Mouse (Mus musculus): ENCODE data around the gene D630023F18Rik. TPM values are rescaled to one million over a fixed set of nuclear protein-coding genes. Genes with fewer than 3 reads are reported as not detected.

The D630023F18Rik gene
- total RNA-seq, 1 experiment from 2014 or later = not detected

DNA sequence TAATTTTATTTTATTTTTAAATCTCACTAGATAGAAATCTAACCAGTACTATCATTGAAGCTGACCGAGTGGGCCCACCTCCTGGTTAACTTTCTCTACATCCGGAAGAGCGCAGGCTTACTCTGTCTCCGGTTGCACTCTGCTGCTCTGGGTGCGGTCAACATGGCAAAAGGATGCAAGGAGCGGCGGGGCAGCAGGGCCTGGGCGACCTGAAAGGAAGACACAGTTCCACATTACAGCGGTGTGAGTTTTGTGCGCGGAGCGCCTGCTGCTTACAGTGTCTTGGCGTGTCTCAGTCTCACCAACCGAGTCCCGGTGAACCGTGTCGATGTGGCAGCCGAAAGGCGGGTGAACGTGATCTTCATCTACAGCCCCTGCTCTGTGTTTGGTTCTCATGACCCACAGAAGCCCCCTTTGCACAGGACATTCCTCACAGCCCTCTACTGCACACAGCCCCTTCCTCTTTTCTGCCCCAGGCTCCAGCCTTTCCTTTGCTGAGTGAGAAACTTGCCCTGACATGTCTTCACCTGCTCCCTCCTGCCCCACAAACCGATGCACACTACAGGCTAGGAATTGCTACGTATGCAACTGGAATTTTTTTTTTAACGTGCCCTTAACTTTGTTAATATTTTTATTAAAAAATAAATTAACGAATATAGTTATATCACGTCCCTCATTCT lies 13.1 kb downstream of the D630023F18Rik start:
- DNase-seq = no peak

DNA sequence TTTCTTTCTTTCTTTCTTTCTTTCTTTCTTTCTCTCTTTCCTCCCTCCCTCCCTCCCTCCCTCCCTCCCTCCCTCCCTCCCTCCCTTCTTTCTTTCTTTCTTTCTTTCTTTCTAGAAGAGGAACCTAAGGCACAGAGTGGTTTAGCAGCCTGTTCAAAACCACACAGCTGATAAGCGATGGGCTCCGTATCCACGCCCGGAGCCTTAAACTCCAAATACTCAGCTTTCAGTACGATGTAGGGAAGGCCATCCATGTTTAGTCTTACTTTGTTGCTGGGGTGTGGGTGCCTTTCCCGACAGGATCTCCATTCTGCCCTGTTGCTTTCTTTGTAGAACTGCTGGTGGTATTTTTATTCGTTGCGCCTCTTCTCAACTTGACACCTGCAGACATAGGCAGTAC lies 13.8 kb downstream of the D630023F18Rik start:
- no peak for DNase-seq

DNA sequence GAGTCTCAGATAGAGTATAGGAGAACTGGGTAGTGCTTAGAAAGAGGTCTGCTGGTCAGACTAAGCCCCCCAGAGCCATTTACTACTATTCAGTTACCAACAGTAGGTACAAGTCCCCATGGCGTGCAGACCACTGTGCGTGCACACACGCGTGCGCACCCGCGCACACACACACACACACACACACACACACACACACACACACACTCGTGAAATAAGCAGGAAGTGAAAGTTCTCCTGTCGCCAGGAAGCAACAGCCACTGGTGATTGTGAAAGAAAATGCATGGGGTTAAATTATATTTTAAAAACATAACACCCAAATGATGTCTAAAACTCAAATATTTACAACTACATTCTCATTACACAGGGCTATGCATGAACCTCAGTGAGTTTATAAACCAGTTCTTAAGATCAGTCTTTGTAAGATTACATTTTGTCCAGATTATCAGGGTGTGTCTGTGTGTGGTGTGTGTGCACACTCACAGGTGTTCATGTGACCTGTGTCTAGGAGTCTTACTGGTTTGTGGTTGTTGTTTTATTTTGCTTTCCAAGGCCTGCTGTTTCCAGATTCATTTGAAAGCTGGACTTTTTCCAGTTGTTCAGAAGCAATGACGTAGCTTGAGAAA lies 15.2 kb downstream of the D630023F18Rik start:
- no peak for DNase-seq

DNA sequence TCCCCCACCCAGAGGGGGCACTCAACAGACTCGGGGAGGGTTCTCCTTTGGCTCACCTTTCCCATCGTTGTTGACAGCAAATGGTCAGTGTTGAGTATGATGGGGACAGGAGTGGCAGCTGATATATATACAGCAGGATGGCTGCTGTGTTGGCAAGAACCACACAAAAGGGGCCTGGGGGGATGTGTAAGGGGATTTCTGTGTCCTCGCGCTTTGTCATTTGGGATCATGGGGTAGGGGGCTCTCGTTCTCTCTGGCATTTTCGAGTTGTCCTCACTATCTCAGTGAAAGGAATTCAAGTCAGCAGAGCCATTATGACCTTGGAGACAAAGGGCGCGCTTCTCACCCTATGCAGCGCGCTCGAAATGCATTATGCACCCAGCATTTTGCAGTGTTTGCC lies 19.7 kb downstream of the D630023F18Rik start, which contains the start of gene Cryga:
Cryga (minus strand) TSS at position 101 of the 400 bp plus-strand sequence.
- DNase-seq = no peak

DNA sequence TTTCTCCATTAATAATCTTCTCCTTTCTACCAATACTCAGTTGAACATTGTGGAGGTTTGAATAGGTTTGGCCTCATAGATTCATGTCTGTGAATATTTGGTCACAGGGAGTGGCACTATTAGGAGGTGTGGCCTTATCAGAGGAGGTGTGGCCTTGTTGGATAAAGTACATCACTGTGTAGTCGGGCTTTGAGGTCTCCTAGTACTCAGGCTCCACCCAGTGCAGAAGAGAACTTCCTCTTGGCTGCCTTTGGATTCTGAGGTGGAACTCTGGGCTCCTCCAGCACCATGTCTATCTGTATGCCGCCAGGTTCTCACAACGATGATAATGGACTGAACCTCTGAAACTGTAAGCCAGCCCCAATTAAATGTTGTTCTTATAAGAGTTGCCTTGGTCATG lies 26.1 kb downstream of the D630023F18Rik start:
- DNase-seq = no peak

DNA sequence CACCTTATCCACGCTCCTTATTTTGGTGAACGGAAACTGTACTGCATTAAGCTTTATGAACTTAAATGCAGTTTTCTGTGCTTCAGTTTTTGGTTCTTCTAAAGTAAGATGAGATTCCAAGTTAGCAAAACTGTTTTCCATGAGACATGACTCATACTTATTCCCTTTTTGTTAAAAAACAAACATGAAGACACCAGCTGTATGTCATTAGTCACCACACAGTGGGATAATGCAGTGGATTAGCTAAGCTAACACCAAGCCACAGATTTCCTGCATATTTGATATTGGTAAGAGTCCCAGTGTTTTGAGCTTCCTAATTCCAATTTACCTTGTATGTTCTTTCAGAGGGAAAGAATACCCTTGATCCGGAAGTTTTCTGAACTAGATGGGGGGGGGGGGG lies 31.4 kb downstream of the D630023F18Rik start:
- no peak for DNase-seq

DNA sequence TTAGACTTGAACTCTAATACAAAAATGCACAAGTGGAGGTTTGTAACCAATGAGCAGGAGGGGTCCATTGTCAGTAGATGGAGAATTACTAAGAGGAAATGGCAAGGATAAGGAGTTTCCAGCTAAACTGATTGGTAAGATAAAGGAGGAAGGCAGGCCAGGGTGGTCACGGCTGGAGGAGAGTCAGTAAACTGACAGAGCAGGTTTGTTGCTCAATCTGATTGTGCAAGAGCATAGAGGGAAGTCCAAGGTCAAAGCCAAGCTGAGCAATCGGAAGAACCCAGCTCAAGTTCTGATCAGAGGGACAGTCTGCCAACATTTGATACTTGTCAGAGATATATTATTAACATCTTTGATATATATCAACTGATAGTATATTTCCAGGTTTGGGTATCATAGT lies 32.6 kb downstream of the D630023F18Rik start:
- DNase-seq = peak; percentile 67

DNA sequence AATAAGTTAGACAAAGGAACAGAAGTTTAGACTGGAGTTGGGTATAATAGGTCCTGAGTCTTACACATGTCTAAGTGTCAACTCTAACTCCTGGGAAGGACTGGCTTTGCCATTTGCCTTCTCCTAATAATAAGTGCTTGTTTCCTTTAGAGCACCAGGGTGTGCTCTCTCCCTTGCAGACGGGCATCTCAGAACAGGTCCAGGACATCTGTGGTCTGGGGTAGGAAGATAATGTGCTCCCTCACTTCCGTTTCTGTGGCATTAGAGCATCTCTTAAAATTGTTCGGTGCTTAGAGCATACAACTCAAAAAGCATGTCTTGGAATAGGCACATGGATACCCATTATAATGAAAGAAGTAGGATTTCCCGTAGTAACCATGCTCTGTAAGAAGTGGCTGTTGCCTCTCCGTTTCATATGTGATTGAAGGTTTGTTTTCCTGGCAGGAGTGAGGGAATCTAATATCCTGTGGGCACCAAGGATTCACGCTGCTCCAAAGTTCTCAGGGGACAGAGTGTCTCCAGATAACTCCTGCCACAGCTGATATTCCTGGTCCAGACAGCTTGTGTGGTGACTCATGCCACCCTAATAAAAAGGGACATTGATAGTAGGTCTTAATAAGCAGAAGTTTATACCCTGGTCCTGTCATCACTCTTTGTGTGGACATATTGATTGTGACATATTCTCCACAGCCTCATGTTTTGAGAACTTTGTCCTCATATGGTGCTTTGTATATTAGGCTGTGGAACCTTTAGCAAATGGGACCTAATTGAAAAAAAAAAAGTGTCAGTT lies 34.3 kb downstream of the D630023F18Rik start:
- no peak for DNase-seq

DNA sequence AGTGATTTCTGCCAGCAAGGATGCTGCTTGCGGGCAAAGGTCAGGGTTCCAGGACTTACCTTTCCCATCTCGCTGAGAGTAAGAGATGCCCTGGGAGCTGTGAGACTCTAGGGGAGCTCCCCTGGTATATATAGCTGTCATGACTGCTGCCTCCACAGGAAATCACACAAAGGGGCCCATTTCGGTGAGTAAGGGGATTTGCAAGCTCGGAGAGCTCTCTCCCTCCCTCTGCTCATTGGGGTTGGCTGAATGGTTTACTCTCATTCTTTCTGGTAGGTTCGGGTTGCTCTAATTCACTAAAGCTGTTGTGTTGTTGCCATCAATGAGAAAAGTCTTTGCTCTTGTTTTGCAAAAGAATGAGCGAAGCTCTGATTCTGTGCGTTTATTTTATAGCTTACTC lies 40.8 kb downstream of the D630023F18Rik start, which contains the start of gene Crygb:
Crygb (minus strand) TSS at position 101 of the 400 bp plus-strand sequence.
- no peak for DNase-seq

DNA sequence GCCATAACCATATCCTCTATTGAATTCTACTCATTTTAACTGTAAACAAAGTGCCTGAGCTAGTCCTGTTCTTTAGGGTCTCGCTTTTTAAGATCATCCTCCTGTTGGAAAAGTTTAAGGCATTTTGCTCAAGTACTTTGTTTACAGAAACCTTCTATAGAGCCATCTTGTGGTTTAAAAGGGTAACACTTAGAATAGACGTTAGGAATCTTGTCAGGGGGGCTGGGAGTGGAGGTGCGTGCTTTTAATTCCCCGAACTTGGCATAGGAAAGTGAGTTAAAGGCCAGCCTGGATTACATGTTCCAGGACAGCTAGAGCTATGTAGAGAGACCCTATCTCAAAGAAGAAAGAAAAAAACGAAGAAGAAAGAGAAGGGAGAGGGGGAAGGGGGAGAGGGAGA lies 47.4 kb downstream of the D630023F18Rik start:
- DNase-seq = no peak

DNA sequence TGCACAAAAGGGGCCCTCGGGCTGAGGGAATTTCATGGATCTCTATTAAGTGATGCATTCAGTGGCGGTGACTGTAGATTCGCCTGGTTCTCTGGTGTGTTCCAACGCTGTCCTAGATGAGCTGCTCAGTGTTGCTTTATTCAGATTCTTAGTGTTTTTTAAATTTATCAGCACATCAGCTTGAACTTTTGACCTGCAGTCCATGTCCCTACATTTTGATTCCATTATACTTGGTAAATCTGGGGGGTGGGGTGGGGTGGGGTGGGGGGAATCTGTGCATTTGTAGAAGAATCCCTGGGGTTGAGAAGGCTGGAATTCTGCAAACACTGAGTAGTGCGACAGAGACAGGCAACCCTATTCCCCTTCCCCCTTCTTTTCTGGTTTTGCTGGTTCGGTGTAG lies 49.4 kb downstream of the D630023F18Rik start, which contains the start of gene Crygc:
Crygc (minus strand) TSS at position 101 of the 400 bp plus-strand sequence.
- no peak for DNase-seq

DNA sequence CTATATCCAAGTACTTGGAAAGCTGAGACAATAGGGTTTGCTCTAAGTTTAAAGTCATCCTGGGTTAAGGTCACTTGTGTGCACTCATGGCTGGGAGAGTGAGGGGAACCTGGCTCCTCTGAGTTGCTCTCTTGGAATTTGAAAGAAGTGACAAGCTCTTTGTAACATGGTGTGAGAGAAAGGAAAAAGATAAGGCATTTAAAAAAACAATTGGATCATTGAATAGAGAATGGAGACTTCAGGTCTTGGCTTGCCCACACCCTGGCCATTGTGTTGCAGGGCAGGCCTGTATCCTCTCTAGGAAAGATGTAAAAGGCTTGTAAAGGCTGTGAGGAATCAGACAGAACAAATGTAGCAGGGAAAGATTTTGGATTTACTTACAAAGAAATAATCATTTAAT lies 55.2 kb downstream of the D630023F18Rik start:
- DNase-seq = no peak

DNA sequence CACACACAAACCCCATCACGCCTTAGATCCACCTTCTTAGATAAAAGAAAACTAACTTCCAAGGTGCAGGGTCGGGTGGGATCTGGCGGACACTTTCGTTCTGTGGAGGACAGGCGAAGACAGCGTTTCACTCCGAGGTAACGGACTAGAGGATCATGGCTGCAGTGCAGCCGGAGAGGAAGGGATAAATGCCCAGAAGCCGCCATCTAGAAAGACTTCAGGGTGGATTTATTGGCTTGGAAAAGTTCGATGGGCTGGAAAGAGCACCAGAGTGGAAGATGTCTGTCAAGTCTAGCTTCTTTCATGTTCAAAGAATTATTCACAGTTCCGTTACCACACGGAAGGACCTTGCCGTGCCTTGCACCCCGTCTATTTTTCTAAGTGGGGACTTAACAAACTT lies 58.8 kb downstream of the D630023F18Rik start:
- no peak for DNase-seq

DNA sequence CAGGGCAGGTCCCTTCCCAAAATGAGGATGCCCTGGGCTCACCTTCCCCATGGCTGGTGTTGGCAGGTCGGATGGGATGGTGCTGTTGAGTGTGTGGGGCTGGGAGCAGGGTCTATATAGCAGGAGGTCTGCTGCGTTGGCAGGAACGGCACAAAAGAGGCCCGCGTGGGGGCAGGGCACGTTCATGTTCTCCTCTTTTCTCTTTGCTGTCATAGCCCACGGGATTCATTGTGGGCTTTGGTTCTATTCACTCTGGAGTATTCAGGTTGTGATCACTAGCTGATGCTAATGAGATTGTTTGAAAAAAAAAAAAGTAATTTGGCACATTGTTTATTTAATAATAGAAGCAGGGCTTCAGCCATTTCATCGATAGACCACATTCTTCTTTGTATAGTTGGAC lies 59.7 kb downstream of the D630023F18Rik start, which contains the start of gene Crygd:
Crygd (minus strand) TSS at position 101 of the 400 bp plus-strand sequence.
- DNase-seq = no peak

Other genes with a start within 250 kb of the D630023F18Rik start
- 19.2 and 20.4 TPM in 2 replicates for gene Plekhm3, start 166.4 kb downstream of the D630023F18Rik start, total RNA-seq (2021)
- gene Akr1cl, start 90.5 kb downstream of the D630023F18Rik start, total RNA-seq (2021) = 426 and 514 TPM in 2 replicates
- not detected in 2 replicates for gene Cryge, start 72.1 kb downstream of the D630023F18Rik start, total RNA-seq (2021)
- gene Crygd, start 59.8 kb downstream of the D630023F18Rik start, total RNA-seq (2021) = not detected in 2 replicates
- not detected in 2 replicates for gene Crygc, start 49.5 kb downstream of the D630023F18Rik start, total RNA-seq (2021)
- gene Crygb, start 40.9 kb downstream of the D630023F18Rik start, total RNA-seq (2021) = not detected in 2 replicates
- not detected in 2 replicates for gene Cryga, start 19.8 kb downstream of the D630023F18Rik start, total RNA-seq (2021)
- gene Gm28845, start 3.7 kb downstream of the D630023F18Rik start, total RNA-seq (2021) = not detected in 2 replicates
- gene Idh1, start 63.3 kb upstream of the D630023F18Rik start, total RNA-seq (2021) = 345 and 387 TPM in 2 replicates
- 27.9 TPM in 2 replicates for gene Pikfyve, start 63.5 kb upstream of the D630023F18Rik start, total RNA-seq (2021)
- not detected in 2 replicates for gene Pth2r, start 158.8 kb upstream of the D630023F18Rik start, total RNA-seq (2021)